Mouse (Mus musculus) heart, embryonic 13.5 days (tissue): Measurements from ENCODE around the gene Tspo2. TPM values are rescaled to one million over a fixed set of nuclear protein-coding genes. Genes with fewer than 3 reads are reported as not detected.
A peak's percentile ranks its signal among the peaks of the same experiment; 100 is the strongest.

ENCODE experiments used
- ATAC-seq: fragments of 200-750 bp; cut with Nextera tagmentation; 2 replicates; pipeline ENCODE4 v1.8.0; 2017; ENCODE audit warnings: moderate TSS enrichment; ENCODE audit not compliant: insufficient number of reproducible peaks, low FRiP score, low TSS enrichment; ENCODE audit errors: extremely low read depth
- H3K27ac ChIP-seq: fragments of 300-500 bp; sonication (generic); replicated peaks from 2 replicates; pipeline ENCODE4 v1.5.1; 2015; ENCODE audit warnings: moderate library complexity, mild to moderate bottlenecking, inconsistent platforms
- H3K27me3 ChIP-seq: fragments of 300-500 bp; sonication (generic); replicated peaks from 2 replicates; pipeline ENCODE4 v1.6.1; 2015; ENCODE audit warnings: mild to moderate bottlenecking, inconsistent platforms
- H3K36me3 ChIP-seq: fragments of 300-500 bp; sonication (generic); 2 replicates; pipeline ENCODE4 v1.6.1; 2015; ENCODE audit warnings: mild to moderate bottlenecking, inconsistent platforms
- H3K4me1 ChIP-seq: fragments of 300-500 bp; sonication (generic); 2 replicates; pipeline ENCODE4 v1.6.1; 2015; ENCODE audit warnings: inconsistent platforms
- H3K4me2 ChIP-seq: fragments of 300-500 bp; sonication (generic); 2 replicates; pipeline ENCODE4 v1.6.1; 2015; ENCODE audit warnings: inconsistent platforms, mild to moderate bottlenecking, moderate library complexity
- H3K4me3 ChIP-seq: fragments of 300-500 bp; sonication (generic); 2 replicates; pipeline ENCODE4 v1.5.1; 2015; ENCODE audit warnings: moderate library complexity, mild to moderate bottlenecking, inconsistent platforms
- H3K9ac ChIP-seq: fragments of 300-500 bp; sonication (generic); 2 replicates; pipeline ENCODE4 v1.6.1; 2015; ENCODE audit warnings: inconsistent platforms, mild to moderate bottlenecking, moderate library complexity
- H3K9me3 ChIP-seq: fragments of 300-500 bp; sonication (generic); 2 replicates; pipeline ENCODE4 v1.6.1; 2016; ENCODE audit warnings: inconsistent platforms
- WGBS: fragments of 180-500 bp; shearing (Covaris S2); methylation state at CpG from one replicate; pipeline ENCODE4 v1.1.7; 2015; ENCODE audit warnings: mixed read lengths; 5-methylcytosine and 5-hydroxymethylcytosine counted together
- polyA plus RNA-seq: library from polyadenylated mRNA; unstranded; fragments of >200 nt; fragmentation: Nextera tagmentation; extraction: Ambion mirVana; gene quantifications from 2 replicates; pipeline ENCODE4 v1.2.1, GENCODE M21; 2015

The Tspo2 gene
- polyA plus RNA-seq, 1 experiment from 2014 or later, result 8.8 TPM

- no peaks in the 10 kb centered on the region for H3K27me3 ChIP-seq
- no peak overlapping the region for H3K27ac ChIP-seq
- ATAC-seq, result peak; percentile 55; the same call in 1 of the 2 replicates
- H3K9me3 ChIP-seq, result no peaks in the 10 kb centered on the region
- WGBS, result 79% methylated on average over 13 of the region's 13 CpGs
- H3K4me2 ChIP-seq, result peak overlapping the region; percentile 35; the same call in 1 of the 2 replicates
- H3K9ac ChIP-seq, result no peak overlapping the region
- 0 out of 2 replicates have a peak overlapping the region, but pooled peaks have one; percentile 15 for H3K4me3 ChIP-seq
- H3K36me3 ChIP-seq, result no peaks in the 10 kb centered on the region
- H3K4me1 ChIP-seq, result peaks cover 14% of the 10 kb centered on the region
These were observed 513 bp downstream of the Tspo2 start for GRCm38 (mm10) chr17:48450666-48451352.

GRCm38 (mm10) chr17:48447675-48448074 lies 3.6 kb downstream of the Tspo2 start:
- Histone ChIP-seq H3K9ac (no peak overlapping the region), H3K27ac (no peak overlapping the region), H3K27me3 (no peaks in the 10 kb centered on the region), H3K4me2 (no peak overlapping the region), H3K36me3 (no peaks in the 10 kb centered on the region), H3K9me3 (no peaks in the 10 kb centered on the region), H3K4me1 (peaks cover 14% of the 10 kb centered on the region), H3K4me3 (no peak overlapping the region)
- 69% methylated on average over 8 of the region's 8 CpGs for WGBS
- no peak for ATAC-seq

GRCm38 (mm10) chr17:48443542-48444145 lies 7.7 kb downstream of the Tspo2 start:
- Histone ChIP-seq H3K4me1 (peaks cover 5% of the 10 kb centered on the region; the same call in 1 of the 2 replicates), H3K27me3 (no peaks in the 10 kb centered on the region), H3K27ac (no peak overlapping the region), H3K9ac (no peak overlapping the region), H3K4me3 (no peak overlapping the region), H3K36me3 (no peaks in the 10 kb centered on the region), H3K9me3 (0 out of 2 replicates have a peak, but pooled peaks cover 2% of the 10 kb centered on the region), H3K4me2 (no peak overlapping the region)
- no peak for ATAC-seq
- WGBS, result 74% methylated on average over 16 of the region's 16 CpGs

- no peak overlapping the region for H3K4me2 ChIP-seq
- no peak overlapping the region for H3K9ac ChIP-seq
- peaks cover 3% of the 10 kb centered on the region for H3K4me1 ChIP-seq
- no peak overlapping the region for H3K4me3 ChIP-seq
- H3K9me3 ChIP-seq, result 0 out of 2 replicates have a peak, but pooled peaks cover 2% of the 10 kb centered on the region
- H3K27me3 ChIP-seq, result no peaks in the 10 kb centered on the region
- 68% methylated on average over 7 of the region's 7 CpGs for WGBS
- no peaks in the 10 kb centered on the region for H3K36me3 ChIP-seq
- H3K27ac ChIP-seq, result no peak overlapping the region
- ATAC-seq, result no peak
These were observed 8.4 kb downstream of the Tspo2 start for GRCm38 (mm10) chr17:48442745-48443457.

GRCm38 (mm10) chr17:48437421-48437911 lies 13.9 kb downstream of the Tspo2 start:
- no peaks in the 10 kb centered on the region for H3K27me3 ChIP-seq
- 0 out of 2 replicates have a peak, but pooled peaks cover 2% of the 10 kb centered on the region for H3K9me3 ChIP-seq
- peaks cover 58% of the 10 kb centered on the region for H3K4me1 ChIP-seq
- peak overlapping the region; percentile 96 for H3K27ac ChIP-seq
- peak overlapping the region; percentile 53 for H3K9ac ChIP-seq
- no peaks in the 10 kb centered on the region for H3K36me3 ChIP-seq
- H3K4me2 ChIP-seq, result peak overlapping the region; percentile 29
- no peak overlapping the region for H3K4me3 ChIP-seq
- no peak for ATAC-seq
- WGBS, result 15% methylated on average over 7 of the region's 7 CpGs

GRCm38 (mm10) chr17:48436487-48436886 lies 14.8 kb downstream of the Tspo2 start:
- H3K4me2 ChIP-seq, result peak overlapping the region; percentile 29

GRCm38 (mm10) chr17:48434479-48434878 lies 16.8 kb downstream of the Tspo2 start:
- WGBS, result 73% methylated on average over 5 of the region's 5 CpGs
- peaks cover 84% of the 10 kb centered on the region for H3K4me1 ChIP-seq
- no peak overlapping the region for H3K4me2 ChIP-seq
- no peak for ATAC-seq
- no peak overlapping the region for H3K4me3 ChIP-seq
- peak overlapping the region; percentile 28; the same call in 1 of the 2 replicates for H3K27ac ChIP-seq
- H3K27me3 ChIP-seq, result no peaks in the 10 kb centered on the region
- no peak overlapping the region for H3K9ac ChIP-seq
- peaks cover 3% of the 10 kb centered on the region; the same call in 1 of the 2 replicates for H3K36me3 ChIP-seq
- H3K9me3 ChIP-seq, result no peaks in the 10 kb centered on the region

More at GRCm38 (mm10) chr17:48436487-48436886, 14.8 kb downstream of the Tspo2 start:
- Histone ChIP-seq H3K4me1 (peaks cover 67% of the 10 kb centered on the region), H3K9ac (peak overlapping the region; percentile 53), H3K9me3 (0 out of 2 replicates have a peak, but pooled peaks cover 2% of the 10 kb centered on the region), H3K4me3 (no peak overlapping the region), H3K27ac (peak overlapping the region; percentile 96), H3K36me3 (no peaks in the 10 kb centered on the region), H3K27me3 (no peaks in the 10 kb centered on the region)
- WGBS, result 22% methylated on average over 1 of the region's 1 CpGs
- 0 out of 2 replicates have a peak, but pooled peaks have one; percentile 10 for ATAC-seq

GRCm38 (mm10) chr17:48433689-48434330 lies 17.5 kb downstream of the Tspo2 start:
- 49% methylated on average over 6 of the region's 6 CpGs for WGBS
- Histone ChIP-seq H3K27me3 (no peaks in the 10 kb centered on the region), H3K9me3 (no peaks in the 10 kb centered on the region), H3K4me1 (peaks cover 90% of the 10 kb centered on the region), H3K27ac (peak overlapping the region; percentile 98), H3K4me3 (no peak overlapping the region), H3K36me3 (peaks cover 3% of the 10 kb centered on the region; the same call in 1 of the 2 replicates), H3K4me2 (no peak overlapping the region), H3K9ac (no peak overlapping the region)
- ATAC-seq, result no peak

GRCm38 (mm10) chr17:48433006-48433655 lies 18.2 kb downstream of the Tspo2 start:
- 64% methylated on average over 20 of the region's 20 CpGs for WGBS
- peaks cover 3% of the 10 kb centered on the region; the same call in 1 of the 2 replicates for H3K36me3 ChIP-seq

GRCm38 (mm10) chr17:48432158-48432980 lies 19.0 kb downstream of the Tspo2 start, which contains the start of gene Apobec2:
Gene Apobec2 (minus strand): TSS chr17:48432930.
- Histone ChIP-seq H3K9ac (peak within 1 kb of the TSS; percentile 89), H3K9me3 (no peaks in the 10 kb centered on the region), H3K4me2 (peak within 1 kb of the TSS; percentile 76)

More at GRCm38 (mm10) chr17:48433006-48433655, 18.2 kb downstream of the Tspo2 start:
- Histone ChIP-seq H3K4me3 (no peak overlapping the region), H3K27me3 (no peaks in the 10 kb centered on the region), H3K27ac (peak overlapping the region; percentile 98), H3K9ac (peak overlapping the region; percentile 89), H3K9me3 (no peaks in the 10 kb centered on the region), H3K4me2 (peak overlapping the region; percentile 76), H3K4me1 (peaks cover 96% of the 10 kb centered on the region)
- no peak for ATAC-seq

More at GRCm38 (mm10) chr17:48432158-48432980, 19.0 kb downstream of the Tspo2 start, which contains the start of gene Apobec2:
- H3K4me1 ChIP-seq, result peaks cover 96% of the 10 kb centered on the region
- peak within 1 kb of the TSS; percentile 65 for H3K4me3 ChIP-seq
- 17% methylated on average over 16 of the region's 16 CpGs for WGBS
- ATAC-seq, result peak; percentile 35
- no peaks in the 10 kb centered on the region for H3K27me3 ChIP-seq
- peak within 1 kb of the TSS; percentile 98 for H3K27ac ChIP-seq
- peaks cover 6% of the 10 kb centered on the region for H3K36me3 ChIP-seq
